Mouse (Mus musculus): ENCODE measurements around the gene Gm21974. TPM values are rescaled to one million over a fixed set of nuclear protein-coding genes. Genes with fewer than 3 reads are reported as not detected.
A peak's percentile ranks its signal among the peaks of the same experiment; 100 is the strongest.
"Not testable (repeated sequence)": the region's sequence is repeated elsewhere in the genome, so short reads cannot be mapped to it uniquely, and the experiment has no call there.

Gene Gm21974
- polyA plus RNA-seq, 1 experiment from 2014 or later: not detected

- Histone ChIP-seq H3K36me3 (ENCODE audit: control insufficient read depth, insufficient read depth, low read length) (peaks cover 13% of the 10 kb centered on the region), H3K9ac (ENCODE audit: low read depth, low read length) (peak within 1 kb of the TSS; percentile 72), H3K4me3 (ENCODE audit: low read depth, low read length) (peak within 1 kb of the TSS; percentile 62), H3K27me3 (ENCODE audit: control insufficient read depth, insufficient read depth, low read depth, low read length) (no peaks in the 10 kb centered on the region), H3K27ac (ENCODE audit: low read length) (peak within 1 kb of the TSS; percentile 91), H3K4me1 (ENCODE audit: control insufficient read depth, insufficient read depth, low read length) (peaks cover 7% of the 10 kb centered on the region), H3K4me2 (ENCODE audit: low read length) (peak within 1 kb of the TSS; percentile 80), H3K9me3 (replicated peaks; ENCODE audit: control insufficient read depth, low read length, poor library complexity, severe bottlenecking) (no peaks in the 10 kb centered on the region)
- peak; percentile 94 for ATAC-seq
- 6% methylated on average over 38 of the region's 38 CpGs for WGBS
Measured at GRCm38 (mm10) chr7:127903971-127904796, 8.9 kb upstream of the Gm21974 start, which contains the start of gene Bckdk. Gene Bckdk, plus strand, starts transcription at chr7:127904082.

GRCm38 (mm10) chr7:127901772-127902171 is 6.5 kb upstream of the Gm21974 start:
- Histone ChIP-seq H3K27me3 (ENCODE audit: control insufficient read depth, insufficient read depth, low read depth, low read length) (no peaks in the 10 kb centered on the region), H3K4me1 (ENCODE audit: control insufficient read depth, insufficient read depth, low read length) (peaks cover 7% of the 10 kb centered on the region), H3K9me3 (replicated peaks; ENCODE audit: control insufficient read depth, low read length, poor library complexity, severe bottlenecking) (no peaks in the 10 kb centered on the region), H3K9ac (ENCODE audit: low read depth, low read length) (no peak overlapping the region), H3K27ac (ENCODE audit: low read length) (no peak overlapping the region), H3K4me3 (ENCODE audit: low read depth, low read length) (no peak overlapping the region), H3K4me2 (ENCODE audit: low read length) (no peak overlapping the region), H3K36me3 (ENCODE audit: control insufficient read depth, insufficient read depth, low read length) (peaks cover 1% of the 10 kb centered on the region)
- no peak for ATAC-seq
- WGBS: 78% methylated on average over 2 of the region's 2 CpGs

GRCm38 (mm10) chr7:127899997-127900396 is 4.7 kb upstream of the Gm21974 start:
- Histone ChIP-seq H3K4me2 (ENCODE audit: low read length) (no peak overlapping the region), H3K4me3 (ENCODE audit: low read depth, low read length) (no peak overlapping the region), H3K9me3 (replicated peaks; ENCODE audit: control insufficient read depth, low read length, poor library complexity, severe bottlenecking) (no peaks in the 10 kb centered on the region), H3K4me1 (ENCODE audit: control insufficient read depth, insufficient read depth, low read length) (peaks cover 7% of the 10 kb centered on the region), H3K36me3 (ENCODE audit: control insufficient read depth, insufficient read depth, low read length) (no peaks in the 10 kb centered on the region), H3K27ac (ENCODE audit: low read length) (no peak overlapping the region), H3K9ac (ENCODE audit: low read depth, low read length) (no peak overlapping the region), H3K27me3 (ENCODE audit: control insufficient read depth, insufficient read depth, low read depth, low read length) (no peaks in the 10 kb centered on the region)
- no peak for ATAC-seq
- 51% methylated on average over 7 of the region's 7 CpGs for WGBS

GRCm38 (mm10) chr7:127898179-127898956 is 3.1 kb upstream of the Gm21974 start:
- ATAC-seq: no peak
- no peaks in the 10 kb centered on the region for H3K27me3 ChIP-seq (ENCODE audit: control insufficient read depth, insufficient read depth, low read depth, low read length)
- H3K4me3 ChIP-seq (ENCODE audit: low read depth, low read length): no peak overlapping the region
- peaks cover 2% of the 10 kb centered on the region for H3K36me3 ChIP-seq (ENCODE audit: control insufficient read depth, insufficient read depth, low read length)
- H3K4me1 ChIP-seq (ENCODE audit: control insufficient read depth, insufficient read depth, low read length): peaks cover 8% of the 10 kb centered on the region
- H3K4me2 ChIP-seq (ENCODE audit: low read length): no peak overlapping the region
- H3K9me3 ChIP-seq (replicated peaks; ENCODE audit: control insufficient read depth, low read length, poor library complexity, severe bottlenecking): no peaks in the 10 kb centered on the region
- no peak overlapping the region for H3K9ac ChIP-seq (ENCODE audit: low read depth, low read length)
- WGBS: 41% methylated on average over 10 of the region's 10 CpGs
- no peak overlapping the region for H3K27ac ChIP-seq (ENCODE audit: low read length)

GRCm38 (mm10) chr7:127897542-127897941 is 2.3 kb upstream of the Gm21974 start:
- WGBS: 88% methylated on average over 7 of the region's 7 CpGs
- Histone ChIP-seq H3K4me3 (ENCODE audit: low read depth, low read length) (no peak overlapping the region), H3K4me2 (ENCODE audit: low read length) (no peak overlapping the region)

GRCm38 (mm10) chr7:127896384-127896783 is 1.1 kb upstream of the Gm21974 start:
- Histone ChIP-seq H3K4me3 (ENCODE audit: low read depth, low read length) (no peak overlapping the region), H3K27me3 (ENCODE audit: control insufficient read depth, insufficient read depth, low read depth, low read length) (no peaks in the 10 kb centered on the region), H3K27ac (ENCODE audit: low read length) (no peak overlapping the region), H3K4me1 (ENCODE audit: control insufficient read depth, insufficient read depth, low read length) (peaks cover 8% of the 10 kb centered on the region), H3K9ac (ENCODE audit: low read depth, low read length) (no peak overlapping the region), H3K9me3 (replicated peaks; ENCODE audit: control insufficient read depth, low read length, poor library complexity, severe bottlenecking) (no peaks in the 10 kb centered on the region), H3K36me3 (ENCODE audit: control insufficient read depth, insufficient read depth, low read length) (peaks cover 11% of the 10 kb centered on the region), H3K4me2 (ENCODE audit: low read length) (no peak overlapping the region)
- 61% methylated on average over 13 of the region's 13 CpGs for WGBS
- ATAC-seq: no peak

More at GRCm38 (mm10) chr7:127897542-127897941, 2.3 kb upstream of the Gm21974 start:
- no peaks in the 10 kb centered on the region for H3K9me3 ChIP-seq (replicated peaks; ENCODE audit: control insufficient read depth, low read length, poor library complexity, severe bottlenecking)
- peaks cover 8% of the 10 kb centered on the region for H3K4me1 ChIP-seq (ENCODE audit: control insufficient read depth, insufficient read depth, low read length)
- H3K36me3 ChIP-seq (ENCODE audit: control insufficient read depth, insufficient read depth, low read length): peaks cover 7% of the 10 kb centered on the region
- H3K27me3 ChIP-seq (ENCODE audit: control insufficient read depth, insufficient read depth, low read depth, low read length): no peaks in the 10 kb centered on the region
- ATAC-seq: no peak
- H3K9ac ChIP-seq (ENCODE audit: low read depth, low read length): no peak overlapping the region
- H3K27ac ChIP-seq (ENCODE audit: low read length): no peak overlapping the region

GRCm38 (mm10) chr7:127895891-127896290 is 637 bp upstream of the Gm21974 start:
- H3K9me3 ChIP-seq (replicated peaks; ENCODE audit: control insufficient read depth, low read length, poor library complexity, severe bottlenecking); ATAC-seq; H3K9ac ChIP-seq (ENCODE audit: low read depth, low read length); H3K4me1 ChIP-seq (ENCODE audit: control insufficient read depth, insufficient read depth, low read length); H3K27me3 ChIP-seq (ENCODE audit: control insufficient read depth, insufficient read depth, low read depth, low read length): not testable (repeated sequence)
- H3K27ac ChIP-seq (ENCODE audit: low read length): peak overlapping the region; percentile 84; the same call in 1 of the 2 replicates
- 69% methylated on average over 7 of the region's 7 CpGs for WGBS
- H3K4me2 ChIP-seq (ENCODE audit: low read length): peak overlapping the region; percentile 82
- peaks cover 11% of the 10 kb centered on the region for H3K36me3 ChIP-seq (ENCODE audit: control insufficient read depth, insufficient read depth, low read length)
- H3K4me3 ChIP-seq (ENCODE audit: low read depth, low read length): peak overlapping the region; percentile 69

- H3K4me1 ChIP-seq (ENCODE audit: control insufficient read depth, insufficient read depth, low read length): peaks cover 8% of the 10 kb centered on the region
- no peak for ATAC-seq
- peak overlapping the region; percentile 82 for H3K4me2 ChIP-seq (ENCODE audit: low read length)
- no peaks in the 10 kb centered on the region for H3K27me3 ChIP-seq (ENCODE audit: control insufficient read depth, insufficient read depth, low read depth, low read length)
- H3K4me3 ChIP-seq (ENCODE audit: low read depth, low read length): peak overlapping the region; percentile 69
- H3K9ac ChIP-seq (ENCODE audit: low read depth, low read length): peak overlapping the region; percentile 77; the same call in 1 of the 2 replicates
- 77% methylated on average over 5 of the region's 5 CpGs for WGBS
- no peaks in the 10 kb centered on the region for H3K9me3 ChIP-seq (replicated peaks; ENCODE audit: control insufficient read depth, low read length, poor library complexity, severe bottlenecking)
- H3K27ac ChIP-seq (ENCODE audit: low read length): no peak overlapping the region; the same call in 1 of the 2 replicates
- peaks cover 13% of the 10 kb centered on the region for H3K36me3 ChIP-seq (ENCODE audit: control insufficient read depth, insufficient read depth, low read length)
Measured at GRCm38 (mm10) chr7:127894480-127894879, 774 bp downstream of the Gm21974 start.

- Histone ChIP-seq H3K9ac (ENCODE audit: low read depth, low read length) (no peak within 1 kb of the TSS), H3K9me3 (replicated peaks; ENCODE audit: control insufficient read depth, low read length, poor library complexity, severe bottlenecking) (no peaks in the 10 kb centered on the region), H3K27me3 (ENCODE audit: control insufficient read depth, insufficient read depth, low read depth, low read length) (no peaks in the 10 kb centered on the region), H3K36me3 (ENCODE audit: control insufficient read depth, insufficient read depth, low read length) (peaks cover 35% of the 10 kb centered on the region), H3K4me1 (ENCODE audit: control insufficient read depth, insufficient read depth, low read length) (peaks cover 8% of the 10 kb centered on the region), H3K4me3 (ENCODE audit: low read depth, low read length) (no peak within 1 kb of the TSS), H3K4me2 (ENCODE audit: low read length) (no peak within 1 kb of the TSS), H3K27ac (ENCODE audit: low read length) (no peak within 1 kb of the TSS)
- ATAC-seq: no peak
- 39% methylated on average over 4 of the region's 4 CpGs for WGBS
Measured at GRCm38 (mm10) chr7:127890798-127891197, 4.5 kb downstream of the Gm21974 start, which contains the start of gene Prss53. Gene Prss53, minus strand, starts transcription at chr7:127890970.

Measured in midbrain, embryonic 16.5 days (tissue).